ENCODE assay signal across 15 mouse cellular contexts in the genomic region with DNA sequence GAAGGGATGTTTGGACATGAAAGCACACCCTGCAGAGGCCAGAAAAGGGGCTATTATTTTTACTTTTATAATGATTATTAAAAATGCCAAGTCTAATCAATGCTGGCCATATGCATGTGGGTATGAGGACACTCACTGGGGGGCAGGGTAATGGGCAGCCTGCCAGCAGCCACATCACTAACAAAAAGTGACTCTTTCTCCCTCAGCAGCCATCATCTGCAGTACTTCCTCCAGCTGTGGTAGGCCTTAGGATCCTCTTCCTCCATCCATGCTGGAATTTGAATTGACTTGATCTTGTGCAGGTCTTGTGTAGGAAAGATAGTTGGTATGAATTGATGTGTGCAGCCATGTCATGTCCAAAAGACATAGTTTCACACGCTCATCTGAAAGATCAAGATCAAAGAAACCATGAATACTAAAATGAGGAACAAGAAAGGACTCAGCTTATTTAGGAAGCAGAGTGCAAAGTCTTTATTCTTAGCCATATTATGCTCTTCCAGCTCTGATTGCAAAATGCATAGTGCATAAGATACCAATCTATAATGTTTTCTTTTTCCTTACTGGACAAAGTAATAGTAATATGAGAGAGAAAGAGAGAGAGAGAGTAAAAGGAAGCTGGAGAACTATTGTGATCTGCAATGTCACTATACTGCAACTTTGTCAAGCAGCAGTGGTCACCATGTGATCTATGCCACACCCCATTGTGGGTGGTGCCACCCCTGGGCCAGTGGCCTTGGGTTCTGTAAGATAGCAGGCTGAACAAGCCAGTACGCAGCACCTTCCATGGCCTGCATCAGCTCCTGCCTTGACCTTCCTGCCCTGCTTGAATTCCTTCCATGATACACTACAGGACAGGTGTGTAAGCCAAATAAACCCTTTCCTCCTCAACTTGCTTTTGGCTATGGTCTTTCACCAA. TPM values are rescaled to one million over a fixed set of nuclear protein-coding genes. Genes with fewer than 3 reads are reported as not detected.
DNase-seq lines count a peak whose midpoint lies in the region; ATAC-seq and TF ChIP-seq lines count a peak whose summit lies in the region.
"Had no signal": no experiment of that assay in that cellular context is flagged by ENCODE, and none has a peak within 500 bp of the region (broad histone marks: within the 10 kb centered on the region; RNA-seq: fewer than 3 reads in every experiment).

No protein-coding gene starts in this region.

- no peak overlapping the region for H3K4me2 ChIP-seq in liver, embryonic 11.5 days
- H3K4me2 ChIP-seq: forebrain, embryonic 15.5 days; heart, embryonic 15.5 days; limb, embryonic 15.5 days had no signal

- no peak for TF ChIP-seq CTCF in G1E (IDR thresholded peaks at IDR 0.05; ENCODE audit: low read depth, low read length)
- no peak for TF ChIP-seq CTCF in left cerebral cortex, adult 2 months (IDR thresholded peaks at IDR 0.05)

- H3K9me3 ChIP-seq in G1E (replicated peaks): peaks cover 2% of the 10 kb centered on the region; the same call in 1 of the 2 replicates
- H3K9me3 ChIP-seq in liver, embryonic 11.5 days (ENCODE audit: control insufficient read depth, low read length): no peaks in the 10 kb centered on the region
- H3K9me3 ChIP-seq: forebrain, embryonic 15.5 days; heart, embryonic 15.5 days; limb, embryonic 15.5 days had no signal

- H3K4me1 ChIP-seq in G1E (ENCODE audit: insufficient read depth, low read depth, low read length): peaks cover 8% of the 10 kb centered on the region
- no peaks in the 10 kb centered on the region for H3K4me1 ChIP-seq in liver, embryonic 11.5 days (replicated peaks; ENCODE audit: control insufficient read depth, insufficient read depth, low read length)
- H3K4me1 ChIP-seq: forebrain, embryonic 15.5 days; heart, embryonic 15.5 days; limb, embryonic 15.5 days had no signal

- no peak overlapping the region for H3K27ac ChIP-seq in liver, embryonic 11.5 days (ENCODE audit: low read depth, low read length)
- H3K27ac ChIP-seq in left cerebral cortex, adult 2 months: no peak overlapping the region
- H3K27ac ChIP-seq: forebrain, embryonic 15.5 days; heart, embryonic 15.5 days; hindbrain, postnatal 0 days; limb, embryonic 15.5 days; macrophage had no signal

- peaks cover 10% of the 10 kb centered on the region; the same call in 1 of the 2 replicates for H3K27me3 ChIP-seq in G1E (ENCODE audit: insufficient read depth, low read length)
- no peaks in the 10 kb centered on the region for H3K27me3 ChIP-seq in liver, embryonic 11.5 days (replicated peaks; ENCODE audit: control insufficient read depth, insufficient read depth, low read length)
- H3K27me3 ChIP-seq: forebrain, embryonic 15.5 days; heart, embryonic 15.5 days; limb, embryonic 15.5 days had no signal

- WGBS in liver, embryonic 11.5 days: 48% methylated on average over 2 of the region's 2 CpGs

- intact Hi-C loops in left cerebral cortex, adult 2 months (cut with DNase I): no loop called here

- peak; percentile 23 for DNase-seq in adrenal gland, postnatal 14 days
- no peak for DNase-seq in adrenal gland, adult 8-10 months
- DNase-seq in G1E (ENCODE audit: low spot score): no peak
- DNase-seq in liver, embryonic 11.5 days (ENCODE audit: low spot score): no peak
- no peak for DNase-seq in cerebellum, adult 8-10 months
- DNase-seq in left cerebral cortex, adult 2 months (ENCODE audit: extremely low spot score in 1 of 2, low spot score in 2 of 2): no peak
- DNase-seq in adrenal gland, postnatal 25 days: no peak
- DNase-seq: cerebellum, postnatal 14 days; right cerebral cortex, postnatal 14 days had no signal

- H3K4me3 ChIP-seq in G1E (ENCODE audit: low read depth, low read length): no peak overlapping the region
- no peak overlapping the region for H3K4me3 ChIP-seq in liver, embryonic 11.5 days (ENCODE audit: low read depth, low read length)
- no peak overlapping the region for H3K4me3 ChIP-seq in left cerebral cortex, adult 2 months
- H3K4me3 ChIP-seq: forebrain, embryonic 15.5 days; heart, embryonic 15.5 days; limb, embryonic 15.5 days had no signal

- peak; percentile 45 for ATAC-seq in G1E (ENCODE audit: extremely low read depth, insufficient number of reproducible peaks, low FRiP score, poor library complexity, severe bottlenecking)
- ATAC-seq in liver, embryonic 11.5 days (replicated peaks; ENCODE audit: low FRiP score): peak; percentile 82
- peak; percentile 63; the same call in 1 of the 2 replicates for ATAC-seq in monocyte, adult 5-6 weeks (replicated peaks; ENCODE audit: insufficient number of reproducible peaks, low FRiP score, low TSS enrichment, poor library complexity, severe bottlenecking)
- ATAC-seq: forebrain, embryonic 15.5 days; hindbrain, postnatal 0 days had no signal

- no peak overlapping the region for H3K9ac ChIP-seq in liver, embryonic 11.5 days (ENCODE audit: low read depth, low read length)
- H3K9ac ChIP-seq: forebrain, embryonic 15.5 days; heart, embryonic 15.5 days; limb, embryonic 15.5 days had no signal

- H3K36me3 ChIP-seq in G1E (replicated peaks): no peaks in the 10 kb centered on the region
- no peaks in the 10 kb centered on the region for H3K36me3 ChIP-seq in liver, embryonic 11.5 days (ENCODE audit: control insufficient read depth, insufficient read depth, low read length)
- H3K36me3 ChIP-seq: forebrain, embryonic 15.5 days; heart, embryonic 15.5 days; limb, embryonic 15.5 days had no signal

RNA-seq across cellular contexts. Expression of a gene that starts 10.3 kb away (rescaled TPM):
- total RNA-seq in adrenal gland, postnatal 14 days (2021): 22.9 and 24.3 TPM in 2 replicates
- total RNA-seq in adrenal gland, adult 8-10 months (2022): 10 to 100 TPM; 22.0 to 30.6 (median 27.0) TPM
- total RNA-seq in G1E (2014; fragmentation: Nextera tagmentation) (59.4 and 73.2 TPM in 2 replicates), G1E (2017) (25.1 and 34.5 TPM in 2 replicates)
- polyA plus RNA-seq in G1E (2012): 2.2 and 5.4 TPM in 2 replicates
- polyA plus RNA-seq in liver, embryonic 11.5 days (2014; fragmentation: Nextera tagmentation; extraction: Ambion mirVana): 22.7 and 24.1 TPM in 2 replicates
- total RNA-seq in monocyte, adult 5-6 weeks (2017): 14.6 to 36.2 TPM (median 26.4 TPM) in 3 replicates
- total RNA-seq in left cerebral cortex, adult 2 months (2021): 10 to 100 TPM; 15.0 to 15.3 TPM
- total RNA-seq in adrenal gland, postnatal 25 days (2021): 30.8 and 37.1 TPM in 2 replicates

RNA-seq across cellular contexts. Expression of a gene that starts 32.1 kb away (rescaled TPM):
- 30.8 and 31.4 TPM in 2 replicates for total RNA-seq in adrenal gland, postnatal 14 days (2021)
- total RNA-seq in adrenal gland, adult 8-10 months (2022): 10 to 100 TPM; 24.9 to 36.5 (median 32.0) TPM
- 39.4 and 45.1 TPM in 2 replicates for total RNA-seq in G1E (2014; fragmentation: Nextera tagmentation)
- total RNA-seq in G1E (2017): 28.1 and 31.7 TPM in 2 replicates
- 1.8 and 3.0 TPM in 2 replicates for polyA plus RNA-seq in G1E (2012)
- polyA plus RNA-seq in liver, embryonic 11.5 days (2014; fragmentation: Nextera tagmentation; extraction: Ambion mirVana): 19.9 and 20.0 TPM in 2 replicates
- total RNA-seq in monocyte, adult 5-6 weeks (2017): 17.3 to 28.3 TPM (median 20.4 TPM) in 3 replicates
- 10 to 100 TPM; 25.3 to 28.4 TPM for total RNA-seq in left cerebral cortex, adult 2 months (2021)
- 31.3 and 38.1 TPM in 2 replicates for total RNA-seq in adrenal gland, postnatal 25 days (2021)

RNA-seq across cellular contexts. Expression of a gene that starts 32.1 kb away (rescaled TPM):
- 5.4 and 7.8 TPM in 2 replicates for total RNA-seq in adrenal gland, postnatal 14 days (2021)
- 1 to 10 TPM; 5.6 to 8.4 (median 7.4) TPM for total RNA-seq in adrenal gland, adult 8-10 months (2022)
- total RNA-seq in G1E (2014; fragmentation: Nextera tagmentation) (7.0 and 9.2 TPM in 2 replicates), G1E (2017) (5.4 and 6.8 TPM in 2 replicates)
- polyA plus RNA-seq in G1E (2012): 0.47 and 0.62 TPM in 2 replicates
- 1.5 and 1.6 TPM in 2 replicates for polyA plus RNA-seq in liver, embryonic 11.5 days (2014; fragmentation: Nextera tagmentation; extraction: Ambion mirVana)
- total RNA-seq in monocyte, adult 5-6 weeks (2017): 4.1 to 7.5 TPM (median 7.5 TPM) in 3 replicates
- 10 to 100 TPM; 11.1 to 12.1 TPM for total RNA-seq in left cerebral cortex, adult 2 months (2021)
- 8.3 and 9.8 TPM in 2 replicates for total RNA-seq in adrenal gland, postnatal 25 days (2021)

RNA-seq across cellular contexts. Expression of a gene that starts 58.7 kb away (rescaled TPM):
- total RNA-seq in adrenal gland, postnatal 14 days (2021): 7.9 and 8.2 TPM in 2 replicates
- 10 to 100 TPM in 1 of 4 experiments, 1 to 10 TPM in 3; 6.5 to 10.1 (median 8.1) TPM for total RNA-seq in adrenal gland, adult 8-10 months (2022)
- total RNA-seq in G1E (2014; fragmentation: Nextera tagmentation): 14.6 and 16.9 TPM in 2 replicates
- total RNA-seq in G1E (2017): 13.1 and 15.7 TPM in 2 replicates
- 0.45 and 0.91 TPM in 2 replicates for polyA plus RNA-seq in G1E (2012)
- 3.9 and 4.2 TPM in 2 replicates for polyA plus RNA-seq in liver, embryonic 11.5 days (2014; fragmentation: Nextera tagmentation; extraction: Ambion mirVana)
- total RNA-seq in monocyte, adult 5-6 weeks (2017): 9.5 to 30.7 TPM (median 18.6 TPM) in 3 replicates
- 10 to 100 TPM; 10.5 to 10.6 TPM for total RNA-seq in left cerebral cortex, adult 2 months (2021)
- total RNA-seq in adrenal gland, postnatal 25 days (2021): 8.3 and 9.0 TPM in 2 replicates
